Mouse (Mus musculus) urinary bladder, postnatal 14 days (tissue): Measurements from ENCODE around the gene Cnot10.

ENCODE experiments used
- DNase-seq: peaks from one replicate; pipeline ENCODE4 v3.0.0; 2021; ENCODE audit warnings: low spot score

The Cnot10 gene

GRCm38 (mm10) chr9:114544754-114545393 is 95.1 kb downstream of the Cnot10 start:
- peak; percentile 34 for DNase-seq

GRCm38 (mm10) chr9:114543882-114544753 is 95.9 kb downstream of the Cnot10 start:
- DNase-seq, result no peak

- DNase-seq, result peak; percentile 36
Measured at GRCm38 (mm10) chr9:114541279-114541741, 98.7 kb downstream of the Cnot10 start.

- no peak for DNase-seq
Measured at GRCm38 (mm10) chr9:114538996-114539563, 100.9 kb downstream of the Cnot10 start.

- DNase-seq, result no peak
Measured at GRCm38 (mm10) chr9:114536628-114537027, 103.4 kb downstream of the Cnot10 start.
